Mouse (Mus musculus) limb, embryonic 15.5 days (tissue): ENCODE measurements around the gene Gna15. TPM values are rescaled to one million over a fixed set of nuclear protein-coding genes. Genes with fewer than 3 reads are reported as not detected.

Experiments used
- ATAC-seq: fragments of 200-750 bp; cut with Nextera tagmentation; 2 replicates; pipeline ENCODE4 v1.8.0; 2017; ENCODE audit warnings: low read depth, moderate TSS enrichment; ENCODE audit not compliant: insufficient number of reproducible peaks, low FRiP score, low TSS enrichment
- H3K27ac ChIP-seq: fragments of 300-500 bp; sonication (generic); 2 replicates; pipeline ENCODE4 v1.5.1; 2015; ENCODE audit warnings: moderate library complexity, mild to moderate bottlenecking, inconsistent platforms
- H3K27me3 ChIP-seq: fragments of 300-500 bp; sonication (generic); 2 replicates; pipeline ENCODE4 v1.6.1; 2015; ENCODE audit warnings: inconsistent platforms
- H3K36me3 ChIP-seq: fragments of 300-500 bp; sonication (generic); 2 replicates; pipeline ENCODE4 v1.6.1; 2015; ENCODE audit warnings: inconsistent platforms
- H3K4me1 ChIP-seq: fragments of 300-500 bp; sonication (generic); 2 replicates; pipeline ENCODE4 v1.6.1; 2015; ENCODE audit warnings: inconsistent platforms
- H3K4me2 ChIP-seq: fragments of 300-500 bp; sonication (generic); 2 replicates; pipeline ENCODE4 v1.6.1; 2015; ENCODE audit warnings: mild to moderate bottlenecking, inconsistent platforms
- H3K4me3 ChIP-seq: fragments of 300-500 bp; sonication (generic); 2 replicates; pipeline ENCODE4 v1.5.1; 2015; ENCODE audit warnings: mild to moderate bottlenecking, inconsistent platforms
- H3K9ac ChIP-seq: fragments of 300-500 bp; sonication (generic); 2 replicates; pipeline ENCODE4 v1.6.1; 2015; ENCODE audit warnings: inconsistent platforms
- H3K9me3 ChIP-seq: fragments of 300-500 bp; sonication (generic); 2 replicates; pipeline ENCODE4 v1.6.1; 2016; ENCODE audit warnings: inconsistent platforms
- WGBS: fragments of 180-500 bp; shearing (Covaris S2); methylation state at CpG from one replicate; pipeline ENCODE4 v1.1.7; 2015; 5-methylcytosine and 5-hydroxymethylcytosine counted together
- polyA plus RNA-seq: library from polyadenylated mRNA; unstranded; fragments of >200 nt; fragmentation: Nextera tagmentation; extraction: Ambion mirVana; gene quantifications from 2 replicates; pipeline ENCODE4 v1.2.1, GENCODE M21; 2015

Gene Gna15
- 7.3 and 7.9 TPM in 2 replicates for polyA plus RNA-seq

DNA sequence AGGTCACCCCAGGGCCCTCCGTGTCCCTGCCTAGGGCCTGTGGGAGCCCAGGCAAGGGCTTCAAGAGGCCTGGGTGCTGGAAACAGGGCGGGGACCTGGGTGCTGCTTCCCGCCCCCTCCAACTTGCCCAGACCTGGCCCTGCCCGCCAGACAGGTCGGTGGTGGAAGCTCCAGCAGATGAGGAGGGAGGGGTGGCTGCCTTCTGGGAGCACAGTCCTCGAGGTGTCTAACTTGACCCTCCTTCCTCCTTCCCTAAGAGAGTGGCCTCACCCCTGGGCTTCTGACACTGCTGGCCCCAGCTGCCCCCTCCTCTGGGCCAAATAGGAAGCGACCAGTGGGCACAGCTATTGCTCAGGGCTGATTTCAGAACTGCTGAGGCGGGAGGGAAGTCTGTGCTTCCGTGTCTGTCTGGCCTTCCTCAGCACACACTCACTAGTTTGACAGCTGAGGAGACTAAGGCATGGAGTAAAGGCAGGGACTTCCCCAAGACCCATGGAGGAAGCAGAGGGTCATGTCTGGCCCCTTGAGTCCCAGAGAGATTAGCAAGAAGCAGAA lies at the start of gene Gna15:
Gene Gna15, minus strand, starts transcription at position 175 of the 555 bp plus-strand sequence.
- Histone ChIP-seq H3K27ac (peak within 1 kb of the TSS; percentile 68), H3K4me1 (0 out of 2 replicates have a peak, but pooled peaks cover 9% of the 10 kb centered on the region), H3K4me2 (peak within 1 kb of the TSS; percentile 30), H3K36me3 (peaks cover 5% of the 10 kb centered on the region), H3K9me3 (no peaks in the 10 kb centered on the region), H3K4me3 (peak within 1 kb of the TSS; percentile 25), H3K9ac (no peak within 1 kb of the TSS; the same call in 1 of the 2 replicates), H3K27me3 (peaks cover 12% of the 10 kb centered on the region)
- 16% methylated on average over 9 of the region's 9 CpGs for WGBS
- ATAC-seq: no peak

DNA sequence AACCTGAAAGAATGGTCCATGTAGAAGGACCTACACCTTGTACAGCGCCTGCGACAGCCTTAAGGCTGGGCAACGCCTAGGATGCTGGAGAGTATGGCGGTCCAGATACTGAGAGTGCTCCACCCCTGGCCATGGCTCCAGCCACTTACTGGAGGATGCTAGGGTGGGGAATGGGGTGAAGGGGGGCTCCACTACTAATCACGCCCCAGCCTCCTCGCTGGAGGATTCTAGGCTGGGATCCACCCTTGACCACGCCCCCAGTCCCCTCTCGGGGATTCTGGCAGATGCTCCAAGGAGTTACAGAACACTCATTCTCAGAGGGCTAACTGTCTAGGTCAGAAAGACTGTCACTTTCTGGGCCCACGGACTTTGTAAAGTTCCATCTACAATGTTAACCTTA lies 49.0 kb upstream of the Gna15 start:
- ATAC-seq: no peak
- H3K9ac ChIP-seq: no peak overlapping the region
- no peak overlapping the region for H3K27ac ChIP-seq
- H3K4me3 ChIP-seq: no peak overlapping the region
- H3K9me3 ChIP-seq: no peaks in the 10 kb centered on the region
- H3K27me3 ChIP-seq: peaks cover 18% of the 10 kb centered on the region; the same call in 1 of the 2 replicates
- 25% methylated on average over 9 of the region's 9 CpGs for WGBS
- peaks cover 72% of the 10 kb centered on the region for H3K4me1 ChIP-seq
- no peak overlapping the region for H3K4me2 ChIP-seq
- no peaks in the 10 kb centered on the region for H3K36me3 ChIP-seq

DNA sequence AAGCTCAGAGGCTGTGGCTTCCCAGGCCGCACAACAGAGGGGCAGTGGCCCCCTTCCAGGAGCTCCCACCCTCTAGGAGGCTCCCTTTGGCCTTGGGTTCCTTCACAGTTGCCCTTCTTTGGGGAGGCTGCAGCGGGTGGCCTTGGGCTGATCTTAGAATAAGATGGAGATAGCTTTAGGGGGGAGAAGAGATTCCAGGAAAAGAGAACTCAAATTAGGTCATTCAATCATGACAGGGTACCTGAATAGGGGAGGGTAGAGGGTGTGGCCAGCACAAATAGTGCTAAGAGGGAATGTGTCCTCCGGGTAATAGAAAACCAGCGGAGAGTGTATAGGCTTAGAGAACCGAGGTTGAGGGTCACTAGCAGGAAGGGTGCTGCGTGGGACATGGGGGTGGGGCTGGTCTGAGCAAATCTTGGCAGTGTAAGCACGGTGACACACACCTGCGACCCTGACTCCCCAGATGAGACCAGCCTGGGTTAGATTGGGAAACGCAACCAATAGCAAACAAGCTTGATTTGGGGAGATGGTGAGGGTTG lies 48.2 kb upstream of the Gna15 start:
- Histone ChIP-seq H3K9ac (no peak overlapping the region), H3K4me1 (peaks cover 72% of the 10 kb centered on the region), H3K36me3 (0 out of 2 replicates have a peak, but pooled peaks cover under 1% of the 10 kb centered on the region), H3K9me3 (no peaks in the 10 kb centered on the region), H3K4me3 (peak overlapping the region; percentile 24), H3K27ac (peak overlapping the region; percentile 82), H3K4me2 (peak overlapping the region; percentile 78), H3K27me3 (peaks cover 15% of the 10 kb centered on the region; the same call in 1 of the 2 replicates)
- ATAC-seq: no peak
- WGBS: 8% methylated on average over 9 of the region's 9 CpGs

DNA sequence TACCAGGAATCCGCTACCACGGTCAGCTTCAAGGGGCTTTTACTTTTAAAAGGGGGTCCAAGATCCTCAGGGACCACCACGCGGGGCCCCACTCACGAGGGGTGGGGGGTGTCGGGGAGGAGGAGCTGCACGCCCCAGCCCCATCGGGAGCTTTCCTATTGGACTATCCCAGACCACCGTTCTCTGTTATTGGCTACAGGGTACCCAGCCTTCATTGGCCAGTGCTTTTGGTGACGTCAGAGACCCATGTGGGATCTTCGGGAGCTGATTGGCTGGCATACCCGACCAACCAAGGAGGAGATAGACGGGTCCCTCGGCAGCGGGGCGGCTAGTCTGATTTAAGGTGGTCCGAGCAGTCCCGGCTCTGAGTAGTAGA lies 47.5 kb upstream of the Gna15 start:
- Histone ChIP-seq H3K4me2 (peak overlapping the region; percentile 78), H3K9ac (0 out of 2 replicates have a peak overlapping the region, but pooled peaks have one; percentile 5), H3K4me3 (peak overlapping the region; percentile 44), H3K27me3 (peaks cover 12% of the 10 kb centered on the region; the same call in 1 of the 2 replicates), H3K4me1 (peaks cover 70% of the 10 kb centered on the region), H3K9me3 (no peaks in the 10 kb centered on the region), H3K36me3 (0 out of 2 replicates have a peak, but pooled peaks cover 7% of the 10 kb centered on the region), H3K27ac (peak overlapping the region; percentile 93)
- under 1% methylated on average over 18 of the region's 18 CpGs for WGBS
- ATAC-seq: peak; percentile 93

DNA sequence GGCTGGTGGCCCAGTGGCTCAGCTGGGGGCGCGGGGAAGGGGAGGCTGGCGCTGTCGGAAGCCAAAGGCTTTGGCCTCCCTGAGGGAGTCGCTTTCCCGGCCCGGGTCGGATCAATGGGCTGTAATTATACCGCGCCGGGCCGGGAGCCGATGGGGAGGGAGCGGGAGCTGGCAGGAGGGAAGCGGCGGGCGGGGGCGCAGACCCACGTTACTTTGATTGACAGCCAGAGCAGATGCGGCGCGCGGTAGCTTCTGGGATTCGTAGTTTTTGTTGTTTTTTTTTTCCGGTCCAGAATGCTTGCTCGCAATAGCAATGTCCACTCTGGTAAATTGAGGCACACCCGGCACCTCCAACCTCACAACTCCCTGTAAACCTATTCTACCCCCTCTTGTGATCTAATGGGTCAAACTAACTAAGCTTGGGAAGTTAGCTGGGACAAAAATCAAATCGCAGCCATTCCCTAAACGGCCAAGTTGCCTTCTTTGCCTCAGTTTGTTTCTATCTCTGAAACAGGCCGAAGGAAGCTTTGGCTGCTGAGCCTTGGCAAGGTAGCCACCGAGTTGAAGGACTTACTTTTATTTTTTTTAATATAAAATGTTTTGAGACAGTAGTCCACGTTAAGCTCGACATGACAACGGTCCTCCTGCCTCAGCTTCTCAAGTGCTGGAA lies 46.9 kb upstream of the Gna15 start:
- H3K4me3 ChIP-seq: peak overlapping the region; percentile 44
- peak overlapping the region; percentile 78 for H3K4me2 ChIP-seq
- H3K9me3 ChIP-seq: no peaks in the 10 kb centered on the region
- H3K36me3 ChIP-seq: peaks cover 12% of the 10 kb centered on the region
- peak overlapping the region; percentile 93 for H3K27ac ChIP-seq
- ATAC-seq: peak; percentile 48
- peaks cover 12% of the 10 kb centered on the region; the same call in 1 of the 2 replicates for H3K27me3 ChIP-seq
- under 1% methylated on average over 34 of the region's 34 CpGs for WGBS
- peaks cover 67% of the 10 kb centered on the region for H3K4me1 ChIP-seq
- H3K9ac ChIP-seq: peak overlapping the region; percentile 5; the same call in 1 of the 2 replicates

DNA sequence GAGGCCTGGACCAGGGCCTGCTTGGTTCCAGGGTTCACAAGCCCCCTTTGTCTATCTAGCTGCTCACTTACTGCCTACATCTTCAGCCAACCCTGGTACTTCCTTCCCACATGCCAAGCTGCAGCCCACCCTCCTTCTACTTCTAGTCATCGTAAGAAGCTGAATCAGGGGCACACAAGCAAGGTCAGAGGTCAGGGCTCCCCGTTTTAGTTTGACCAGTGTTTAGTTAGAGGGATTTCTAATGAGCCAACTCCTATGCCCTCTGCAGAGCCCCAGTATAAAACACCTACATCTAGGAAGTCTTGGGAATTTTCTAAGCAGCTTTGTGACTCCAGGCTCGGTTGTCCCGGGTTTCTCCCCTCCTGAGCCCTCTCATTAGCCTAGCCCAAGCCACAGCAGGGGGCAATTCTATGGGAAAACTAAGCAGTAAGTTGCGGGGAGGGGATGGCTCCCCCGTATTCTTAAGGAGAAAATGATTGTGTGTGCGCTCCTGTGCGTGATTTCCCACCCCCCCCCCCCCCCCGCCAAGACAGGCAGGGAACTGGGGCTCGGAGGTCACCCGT lies 46.3 kb upstream of the Gna15 start:
- no peak overlapping the region; the same call in 1 of the 2 replicates for H3K9ac ChIP-seq
- peaks cover 66% of the 10 kb centered on the region for H3K4me1 ChIP-seq
- no peaks in the 10 kb centered on the region for H3K9me3 ChIP-seq
- H3K4me3 ChIP-seq: peak overlapping the region; percentile 44
- peaks cover 18% of the 10 kb centered on the region for H3K36me3 ChIP-seq
- 7% methylated on average over 9 of the region's 11 CpGs for WGBS
- peaks cover 12% of the 10 kb centered on the region; the same call in 1 of the 2 replicates for H3K27me3 ChIP-seq
- ATAC-seq: peak; percentile 7; the same call in 1 of the 2 replicates
- peak overlapping the region; percentile 78 for H3K4me2 ChIP-seq
- H3K27ac ChIP-seq: peak overlapping the region; percentile 93

DNA sequence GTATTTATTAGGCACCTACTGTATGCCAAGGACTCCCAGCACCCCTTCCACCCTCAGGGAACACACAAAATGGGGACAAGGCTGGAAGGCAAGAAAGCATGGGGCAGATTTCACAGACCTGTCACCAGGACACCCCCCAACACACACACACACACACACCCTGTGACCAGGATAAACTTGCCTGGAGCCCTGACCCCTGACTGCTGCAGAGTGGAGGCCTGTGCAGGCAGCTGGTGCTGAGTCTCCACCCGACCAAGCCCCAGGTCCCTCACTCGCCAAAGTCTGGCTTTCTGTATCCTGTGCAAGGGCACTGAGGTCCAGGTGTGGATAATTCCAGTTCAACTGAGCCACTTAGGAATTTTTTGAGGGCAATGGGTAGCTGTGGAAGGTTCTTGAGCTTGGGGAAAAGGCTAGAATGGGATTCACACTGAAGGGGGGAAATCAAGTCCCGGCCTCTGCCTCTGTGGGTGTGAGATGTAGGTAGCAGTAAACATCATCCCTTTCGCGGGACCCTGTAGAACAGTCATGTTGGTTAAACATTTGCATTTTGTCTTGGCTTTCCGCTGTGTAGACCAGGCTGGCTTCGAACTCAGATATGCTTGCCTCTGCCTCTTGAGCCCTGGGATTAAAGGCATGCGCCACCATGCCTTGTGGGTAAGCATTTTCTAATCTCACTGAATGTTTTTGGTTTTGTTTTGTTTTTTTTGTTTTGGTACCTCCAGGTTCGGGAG lies 45.6 kb upstream of the Gna15 start:
- 53% methylated on average over 9 of the region's 9 CpGs for WGBS

DNA sequence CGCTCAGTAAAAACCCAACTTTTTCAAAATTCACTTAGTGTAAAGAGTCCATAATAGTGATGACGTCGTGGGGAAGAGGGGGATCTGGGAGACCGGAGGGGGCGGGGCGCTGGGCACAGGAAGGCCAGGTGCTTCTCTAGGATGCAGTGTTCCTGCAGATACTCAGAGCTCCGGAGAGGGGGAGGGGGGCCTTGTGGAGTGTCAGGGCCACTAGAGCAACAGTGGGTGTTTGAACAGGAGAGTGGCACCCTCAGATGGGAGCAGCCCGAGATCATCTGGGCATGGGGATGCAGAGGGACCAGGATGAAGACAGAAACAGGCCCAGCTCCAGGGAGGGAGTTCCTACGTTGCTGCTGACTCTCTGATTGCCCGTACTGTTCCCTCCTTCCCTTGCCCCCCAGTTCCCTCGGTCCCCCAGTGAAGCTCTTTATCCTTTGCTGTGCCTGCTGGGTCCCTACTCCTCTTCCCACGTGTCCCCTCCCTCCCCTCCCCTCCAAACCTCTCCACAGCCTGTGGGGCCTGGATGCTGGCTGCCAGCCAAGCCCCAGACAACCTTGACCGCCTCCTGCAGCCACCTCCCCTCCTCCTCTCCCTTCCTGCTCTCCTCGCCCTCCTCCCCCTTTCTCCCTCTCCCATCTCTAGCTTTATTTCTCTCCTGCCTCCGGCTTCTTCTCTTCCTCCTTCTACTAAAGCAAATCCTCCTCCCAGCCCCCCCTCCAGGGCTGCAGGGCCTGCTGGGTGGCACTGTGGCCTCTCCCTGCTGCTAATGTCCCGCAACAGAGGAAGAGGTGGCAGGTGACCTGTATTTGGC lies 44.6 kb upstream of the Gna15 start:
- H3K4me2 ChIP-seq: no peak overlapping the region
- H3K27ac ChIP-seq: peak overlapping the region; percentile 93
- no peak overlapping the region for H3K9ac ChIP-seq
- no peak for ATAC-seq
- no peaks in the 10 kb centered on the region for H3K9me3 ChIP-seq
- 12% methylated on average over 15 of the region's 16 CpGs for WGBS
- H3K4me3 ChIP-seq: no peak overlapping the region
- H3K36me3 ChIP-seq: peaks cover 28% of the 10 kb centered on the region
- H3K4me1 ChIP-seq: peaks cover 69% of the 10 kb centered on the region
- H3K27me3 ChIP-seq: 0 out of 2 replicates have a peak, but pooled peaks cover 12% of the 10 kb centered on the region

More for the DNA sequence above, 45.6 kb upstream of the Gna15 start:
- Histone ChIP-seq H3K9me3 (no peaks in the 10 kb centered on the region), H3K4me2 (no peak overlapping the region), H3K4me3 (no peak overlapping the region), H3K9ac (no peak overlapping the region), H3K27me3 (peaks cover 12% of the 10 kb centered on the region; the same call in 1 of the 2 replicates), H3K36me3 (peaks cover 25% of the 10 kb centered on the region), H3K27ac (peak overlapping the region; percentile 93), H3K4me1 (peaks cover 68% of the 10 kb centered on the region)
- ATAC-seq: no peak

DNA sequence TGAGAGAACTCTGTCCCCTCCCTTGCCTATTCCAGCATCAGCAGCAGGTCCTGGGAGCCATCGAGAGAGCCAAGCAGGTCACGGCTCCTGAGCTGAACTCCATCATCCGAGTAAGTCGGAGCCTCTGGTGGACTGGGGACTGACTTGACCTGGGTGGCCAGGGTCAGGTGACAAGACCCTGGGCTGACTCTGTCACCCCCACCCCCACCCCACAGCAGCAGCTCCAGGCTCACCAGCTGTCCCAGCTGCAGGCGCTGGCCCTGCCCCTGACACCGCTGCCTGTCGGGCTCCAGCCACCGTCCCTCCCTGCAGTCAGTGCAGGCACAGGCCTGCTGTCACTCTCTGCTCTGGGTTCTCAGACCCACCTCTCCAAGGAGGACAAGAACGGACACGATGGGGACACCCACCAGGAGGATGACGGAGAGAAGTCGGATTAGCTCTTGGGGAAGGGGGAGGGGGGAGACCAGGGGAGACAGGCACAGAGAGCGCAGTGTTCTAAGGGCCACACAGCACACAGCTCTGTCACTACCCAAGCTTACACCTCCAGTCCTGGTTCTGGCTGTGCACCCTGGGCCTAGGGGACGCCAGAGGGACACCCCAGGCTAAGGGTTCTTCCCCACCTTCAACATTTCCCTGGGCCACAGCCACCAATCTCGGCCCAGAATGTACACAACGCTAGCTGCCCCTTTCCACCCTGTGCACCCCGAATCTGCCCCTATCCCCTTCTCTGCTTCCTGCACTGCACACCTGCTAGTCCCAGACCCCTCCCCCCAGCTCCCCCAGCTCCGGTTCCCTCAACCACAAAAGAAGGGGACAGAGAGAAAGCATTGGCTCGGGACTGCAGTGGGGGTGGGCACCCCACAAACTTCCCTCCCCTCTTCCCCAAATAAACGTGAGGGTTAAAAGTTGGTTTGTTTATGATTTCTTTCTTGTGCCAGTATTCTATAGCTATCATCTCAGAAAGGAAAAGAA lies 41.5 kb upstream of the Gna15 start:
- 44% methylated on average over 20 of the region's 20 CpGs for WGBS
- Histone ChIP-seq H3K4me1 (peaks cover 73% of the 10 kb centered on the region), H3K27ac (no peak overlapping the region), H3K27me3 (no peaks in the 10 kb centered on the region), H3K4me3 (no peak overlapping the region), H3K9me3 (no peaks in the 10 kb centered on the region), H3K4me2 (no peak overlapping the region), H3K36me3 (peaks cover 36% of the 10 kb centered on the region), H3K9ac (no peak overlapping the region)
- ATAC-seq: no peak

DNA sequence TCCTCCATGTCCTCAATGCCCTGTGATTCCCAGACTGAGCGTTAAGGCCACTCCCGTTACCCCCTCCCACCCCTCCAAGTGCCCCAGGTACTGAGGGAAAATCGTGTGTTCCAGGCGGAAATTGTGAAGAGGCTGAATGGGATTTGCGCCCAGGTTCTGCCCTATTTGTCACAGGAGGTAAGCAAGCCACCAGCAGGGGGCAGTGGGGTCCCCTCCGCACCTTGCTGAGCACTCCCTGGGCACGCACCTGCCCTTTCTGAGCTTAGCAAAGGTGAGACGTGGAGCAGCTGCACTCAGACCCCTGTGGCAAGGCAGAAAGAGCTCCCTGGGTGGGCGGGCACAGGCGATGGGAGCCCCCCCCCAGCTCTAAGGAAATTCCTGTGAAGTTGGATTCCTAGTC lies 40.7 kb upstream of the Gna15 start:
- no peak for ATAC-seq
- Histone ChIP-seq H3K4me1 (peaks cover 68% of the 10 kb centered on the region), H3K4me3 (no peak overlapping the region), H3K9ac (no peak overlapping the region), H3K36me3 (peaks cover 36% of the 10 kb centered on the region), H3K4me2 (peak overlapping the region; percentile 43; the same call in 1 of the 2 replicates), H3K27me3 (no peaks in the 10 kb centered on the region), H3K9me3 (no peaks in the 10 kb centered on the region), H3K27ac (0 out of 2 replicates have a peak overlapping the region, but pooled peaks have one; percentile 47)
- 26% methylated on average over 10 of the region's 10 CpGs for WGBS
